Mouse (Mus musculus): ENCODE results near the gene Zswim7.

- TF ChIP-seq CTCF (IDR thresholded peaks at IDR 0.05; ENCODE audit: borderline replicate concordance, insufficient read depth, low read depth, low read length) = no peak
- TF ChIP-seq POLR2A (IDR thresholded peaks at IDR 0.05; ENCODE audit: borderline replicate concordance, insufficient read depth, low read length) = no peak
Observed at GRCm38 (mm10) chr11:62243871-62244270, 37.3 kb downstream of the Zswim7 start.
